Mouse (Mus musculus): ENCODE data around the gene 1500015O10Rik. TPM values are rescaled to one million over a fixed set of nuclear protein-coding genes. Genes with fewer than 3 reads are reported as not detected.

1500015O10Rik gene
- total and polyA plus RNA-seq, 2 experiments from 2014 or later, result 12.8 to 21.9 TPM

DNA sequence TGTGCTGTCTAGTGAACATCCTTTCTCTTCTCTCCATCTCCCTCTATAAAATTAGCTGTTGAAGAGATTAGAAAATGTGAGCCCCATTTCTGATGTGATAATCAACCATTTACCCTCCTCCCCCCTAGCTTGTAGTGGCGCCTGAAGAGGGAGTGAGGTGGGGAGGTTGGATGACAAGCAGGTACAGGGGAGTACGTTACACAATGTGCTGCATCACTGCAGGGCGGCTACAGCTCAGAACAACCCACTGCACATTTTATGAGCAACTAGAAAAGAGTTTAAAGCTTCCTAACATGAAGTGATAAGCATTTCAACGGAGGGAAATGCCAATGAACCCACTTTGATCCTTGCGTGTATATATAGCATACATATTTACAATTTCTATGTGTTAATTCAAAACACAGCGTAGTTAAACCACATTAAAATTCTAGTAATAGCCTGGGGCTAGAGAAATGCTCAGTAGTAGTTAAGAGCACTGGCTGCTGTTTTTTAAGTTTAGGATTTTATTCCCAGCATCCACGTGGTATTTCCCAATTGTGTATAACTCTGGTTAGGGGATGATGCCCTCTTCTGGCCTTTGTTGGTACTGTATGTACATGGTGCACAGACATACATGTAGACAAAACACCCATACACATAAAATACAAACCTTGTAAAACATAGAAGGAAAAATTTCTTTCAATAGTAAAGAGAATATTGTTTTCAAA, 7.6 kb downstream of the 1500015O10Rik start:
- 52% methylated on average over 7 of the region's 7 CpGs for WGBS
- H3K27me3 ChIP-seq (ENCODE audit: insufficient read depth, low read length), result no peaks in the 10 kb centered on the region
- no peaks in the 10 kb centered on the region for H3K4me1 ChIP-seq (ENCODE audit: insufficient read depth, low read length)
- no peak overlapping the region for H3K27ac ChIP-seq (ENCODE audit: low read depth, low read length)
- H3K36me3 ChIP-seq (ENCODE audit: insufficient read depth, low read length), result no peaks in the 10 kb centered on the region
- H3K9me3 ChIP-seq (ENCODE audit: low read length), result no peaks in the 10 kb centered on the region
- no peak overlapping the region for H3K4me3 ChIP-seq (ENCODE audit: low read depth, low read length)
- peak; percentile 92 for TF ChIP-seq CTCF (IDR thresholded peaks at IDR 0.05)
- ATAC-seq (ENCODE audit: low FRiP score), result peak; percentile 82
- H3K9ac ChIP-seq (replicated peaks; ENCODE audit: low read length, poor library complexity, severe bottlenecking), result no peak overlapping the region
- peak; percentile 77 for DNase-seq (ENCODE audit: low spot score)
- H3K4me2 ChIP-seq (ENCODE audit: low read depth, low read length, poor library complexity, severe bottlenecking), result no peak overlapping the region

DNA sequence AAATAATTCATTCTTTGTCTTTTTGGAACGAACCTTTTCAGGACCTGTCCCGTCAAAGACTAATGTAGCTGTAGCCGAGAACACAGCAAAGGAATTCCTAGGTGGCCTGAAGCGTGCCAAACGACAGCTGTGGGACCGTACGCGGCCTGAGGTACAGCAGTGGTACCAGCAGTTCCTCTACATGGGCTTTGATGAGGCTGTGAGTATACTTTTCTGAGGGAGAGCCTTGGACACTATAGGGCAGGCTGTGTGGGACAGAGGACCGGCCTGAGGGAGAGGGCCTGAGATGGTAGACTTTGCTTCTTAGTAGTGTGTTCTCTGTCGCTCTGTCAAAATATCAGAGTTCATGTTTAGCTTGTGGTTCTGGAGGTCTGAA, 8.1 kb downstream of the 1500015O10Rik start:
- H3K36me3 ChIP-seq (ENCODE audit: insufficient read depth, low read length), result no peaks in the 10 kb centered on the region
- ATAC-seq (ENCODE audit: low FRiP score), result no peak
- no peak overlapping the region for H3K27ac ChIP-seq (ENCODE audit: low read depth, low read length)
- DNase-seq (ENCODE audit: low spot score), result no peak
- H3K4me1 ChIP-seq (ENCODE audit: insufficient read depth, low read length), result no peaks in the 10 kb centered on the region
- WGBS, result 86% methylated on average over 10 of the region's 10 CpGs
- H3K4me2 ChIP-seq (ENCODE audit: low read depth, low read length, poor library complexity, severe bottlenecking), result no peak overlapping the region
- no peak for TF ChIP-seq CTCF (IDR thresholded peaks at IDR 0.05)
- H3K4me3 ChIP-seq (ENCODE audit: low read depth, low read length), result no peak overlapping the region
- no peaks in the 10 kb centered on the region for H3K27me3 ChIP-seq (ENCODE audit: insufficient read depth, low read length)
- no peak overlapping the region for H3K9ac ChIP-seq (replicated peaks; ENCODE audit: low read length, poor library complexity, severe bottlenecking)
- H3K9me3 ChIP-seq (ENCODE audit: low read length), result no peaks in the 10 kb centered on the region

DNA sequence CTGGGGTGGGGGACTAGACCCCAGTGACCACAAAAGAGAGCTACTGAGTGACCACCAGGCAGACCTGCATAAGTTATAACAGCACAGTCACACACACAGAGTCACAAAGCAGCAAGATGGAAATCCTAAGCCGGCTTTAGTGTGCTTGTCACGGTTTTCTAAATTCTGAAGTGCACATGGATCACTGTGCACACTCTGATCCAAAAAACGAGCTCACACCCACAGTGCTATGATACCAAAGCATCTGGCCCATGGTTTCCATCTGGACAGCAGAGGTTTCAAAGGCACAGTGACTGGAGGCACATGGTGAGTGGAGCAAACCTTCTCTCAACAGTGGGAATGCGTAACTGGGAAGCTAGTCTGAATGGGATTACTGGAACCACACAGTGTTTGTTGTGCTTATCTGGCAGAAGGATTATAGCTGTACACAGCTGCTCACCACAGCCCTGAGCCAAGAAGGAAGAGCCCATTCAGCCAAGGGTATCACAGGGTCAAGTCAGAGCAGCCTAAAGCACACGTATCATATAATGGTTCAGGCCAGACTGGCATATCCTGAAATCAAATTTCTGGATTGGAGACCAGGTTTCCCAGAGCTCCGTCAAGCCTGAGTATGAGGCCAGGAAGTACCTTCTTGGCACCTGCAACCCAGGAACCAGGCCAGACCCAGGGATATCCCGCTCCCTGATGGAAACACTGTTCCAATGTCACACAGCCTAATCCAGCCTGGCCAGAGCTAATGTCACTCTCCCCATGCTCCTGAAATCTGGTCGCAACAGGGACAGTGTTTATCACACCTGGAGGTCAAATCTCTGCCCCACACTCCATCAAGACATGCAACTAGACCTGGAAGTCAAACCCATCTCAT, 24.3 kb downstream of the 1500015O10Rik start:
- Histone ChIP-seq H3K36me3 (ENCODE audit: insufficient read depth, low read length) (peaks cover 33% of the 10 kb centered on the region), H3K9me3 (ENCODE audit: low read length) (no peaks in the 10 kb centered on the region), H3K27ac (ENCODE audit: low read depth, low read length) (no peak overlapping the region), H3K4me3 (ENCODE audit: low read depth, low read length) (no peak overlapping the region), H3K27me3 (ENCODE audit: insufficient read depth, low read length) (no peaks in the 10 kb centered on the region), H3K9ac (replicated peaks; ENCODE audit: low read length, poor library complexity, severe bottlenecking) (no peak overlapping the region), H3K4me1 (ENCODE audit: insufficient read depth, low read length) (no peaks in the 10 kb centered on the region), H3K4me2 (ENCODE audit: low read depth, low read length, poor library complexity, severe bottlenecking) (no peak overlapping the region)
- peak; percentile 78; the same call in 1 of the 2 replicates for ATAC-seq (ENCODE audit: low FRiP score)
- WGBS, result 66% methylated on average over 8 of the region's 8 CpGs
- TF ChIP-seq CTCF (IDR thresholded peaks at IDR 0.05), result no peak
- peak; percentile 64 for DNase-seq (ENCODE audit: low spot score)

DNA sequence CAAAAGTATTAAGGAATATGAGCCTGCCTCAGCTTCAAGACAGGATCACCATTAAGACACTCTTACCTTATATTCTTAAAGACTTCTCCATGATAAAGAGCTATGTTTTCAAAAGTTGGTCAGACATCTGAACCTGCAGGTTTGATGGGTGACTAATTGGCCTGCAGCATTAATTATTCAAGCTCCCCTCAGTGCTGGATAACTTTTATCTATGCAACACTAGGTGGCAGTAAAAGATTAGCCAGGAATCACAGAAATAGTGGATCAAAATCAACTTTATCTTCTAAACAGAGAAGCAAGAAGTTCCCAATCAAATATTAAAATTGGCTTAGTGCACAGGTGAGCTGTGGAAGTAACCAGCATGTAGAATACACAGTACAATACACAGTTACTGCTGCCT, 29.7 kb downstream of the 1500015O10Rik start:
- H3K27me3 ChIP-seq (ENCODE audit: insufficient read depth, low read length), result no peaks in the 10 kb centered on the region
- H3K27ac ChIP-seq (ENCODE audit: low read depth, low read length), result no peak overlapping the region
- H3K36me3 ChIP-seq (ENCODE audit: insufficient read depth, low read length), result peaks cover 25% of the 10 kb centered on the region
- TF ChIP-seq CTCF (IDR thresholded peaks at IDR 0.05), result peak; percentile 81
- H3K4me2 ChIP-seq (ENCODE audit: low read depth, low read length, poor library complexity, severe bottlenecking), result no peak overlapping the region
- ATAC-seq (ENCODE audit: low FRiP score), result no peak; the same call in 1 of the 2 replicates
- no peaks in the 10 kb centered on the region for H3K4me1 ChIP-seq (ENCODE audit: insufficient read depth, low read length)
- no peaks in the 10 kb centered on the region for H3K9me3 ChIP-seq (ENCODE audit: low read length)
- H3K4me3 ChIP-seq (ENCODE audit: low read depth, low read length), result no peak overlapping the region
- no peak overlapping the region for H3K9ac ChIP-seq (replicated peaks; ENCODE audit: low read length, poor library complexity, severe bottlenecking)
- DNase-seq (ENCODE audit: low spot score), result peak; percentile 63

GRCm38 (mm10) chr1:43764481-43764880, 34.1 kb downstream of the 1500015O10Rik start:
- no peak for DNase-seq (ENCODE audit: low spot score)
- H3K9me3 ChIP-seq (ENCODE audit: low read length), result no peaks in the 10 kb centered on the region
- H3K27ac ChIP-seq (ENCODE audit: low read depth, low read length), result no peak overlapping the region
- no peak overlapping the region for H3K9ac ChIP-seq (replicated peaks; ENCODE audit: low read length, poor library complexity, severe bottlenecking)
- no peaks in the 10 kb centered on the region for H3K4me1 ChIP-seq (ENCODE audit: insufficient read depth, low read length)
- no peak for TF ChIP-seq CTCF (IDR thresholded peaks at IDR 0.05)
- no peak overlapping the region for H3K4me3 ChIP-seq (ENCODE audit: low read depth, low read length)
- ATAC-seq (ENCODE audit: low FRiP score), result no peak
- 87% methylated on average over 2 of the region's 2 CpGs for WGBS
- no peaks in the 10 kb centered on the region for H3K27me3 ChIP-seq (ENCODE audit: insufficient read depth, low read length)
- peaks cover 22% of the 10 kb centered on the region for H3K36me3 ChIP-seq (ENCODE audit: insufficient read depth, low read length)
- no peak overlapping the region for H3K4me2 ChIP-seq (ENCODE audit: low read depth, low read length, poor library complexity, severe bottlenecking)

DNA sequence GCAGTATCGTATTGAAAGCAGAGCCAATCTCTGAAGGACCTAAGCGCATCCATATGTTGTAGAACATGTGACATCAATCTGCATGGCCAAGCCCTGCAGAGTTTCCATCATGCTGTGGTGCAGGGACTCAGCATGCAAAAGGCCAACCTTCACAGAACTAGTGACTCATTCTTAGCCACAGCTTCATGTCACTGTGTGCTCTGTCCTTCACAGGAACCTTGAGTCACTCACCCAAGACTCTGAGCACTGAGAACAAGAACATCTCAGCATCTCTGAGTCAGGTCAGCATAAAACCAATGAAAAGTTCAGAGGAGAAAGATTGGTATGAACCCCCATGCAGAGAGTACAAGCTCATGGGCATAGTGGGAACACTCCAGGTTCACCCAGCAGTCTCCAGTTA, 35.9 kb downstream of the 1500015O10Rik start:
- no peak for DNase-seq (ENCODE audit: low spot score)
- Histone ChIP-seq H3K4me2 (ENCODE audit: low read depth, low read length, poor library complexity, severe bottlenecking) (no peak overlapping the region), H3K9ac (replicated peaks; ENCODE audit: low read length, poor library complexity, severe bottlenecking) (no peak overlapping the region), H3K9me3 (ENCODE audit: low read length) (no peaks in the 10 kb centered on the region), H3K27me3 (ENCODE audit: insufficient read depth, low read length) (no peaks in the 10 kb centered on the region), H3K27ac (ENCODE audit: low read depth, low read length) (no peak overlapping the region), H3K36me3 (ENCODE audit: insufficient read depth, low read length) (peaks cover 26% of the 10 kb centered on the region), H3K4me1 (ENCODE audit: insufficient read depth, low read length) (no peaks in the 10 kb centered on the region), H3K4me3 (ENCODE audit: low read depth, low read length) (no peak overlapping the region)
- TF ChIP-seq CTCF (IDR thresholded peaks at IDR 0.05), result no peak
- ATAC-seq (ENCODE audit: low FRiP score), result no peak
- WGBS, result 94% methylated on average over 2 of the region's 2 CpGs
